Mouse (Mus musculus): ENCODE measurements around the gene Naa10.

Gene Naa10

DNA sequence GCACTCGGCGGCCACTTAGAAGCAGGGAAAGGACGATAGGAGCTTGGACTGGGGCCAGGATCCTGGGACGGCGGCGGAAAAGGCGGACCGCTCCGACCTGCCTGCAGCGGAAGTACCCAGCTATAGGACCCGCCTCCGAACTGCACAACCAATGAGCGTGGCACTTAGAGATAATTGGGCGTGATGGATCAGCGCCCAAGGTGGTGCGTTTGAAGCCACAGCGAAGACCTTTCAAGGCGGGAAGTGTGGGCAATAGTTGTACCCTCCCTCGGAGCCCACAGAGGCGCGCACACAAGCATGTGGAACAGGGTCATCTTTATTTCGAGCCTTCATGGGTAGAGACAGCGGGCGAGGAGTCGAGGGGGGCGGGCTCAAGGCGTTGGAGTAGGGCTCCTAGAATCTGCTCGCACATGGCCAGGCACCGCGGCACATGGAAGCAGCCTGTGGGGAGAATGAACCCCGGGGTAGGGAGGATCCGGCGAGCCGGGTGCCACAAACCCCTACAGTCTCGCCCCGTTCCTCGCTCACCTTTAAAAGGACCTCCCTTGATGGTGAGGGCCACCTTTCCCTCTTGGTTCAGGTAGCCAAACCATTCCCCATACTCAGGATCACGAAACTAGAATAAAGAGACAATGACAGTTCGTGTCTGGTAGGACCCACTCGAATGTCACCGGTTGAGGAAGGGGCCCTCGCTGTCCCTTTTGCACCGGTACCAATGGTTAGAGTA is at the start of gene Naa10, which contains the start of gene Arhgap4:
TSS of gene Naa10 (minus strand) at position 122 of the 727 bp plus-strand sequence.
TSS of gene Arhgap4 (minus strand) at position 48 of the 727 bp plus-strand sequence.
- DNase-seq (ENCODE audit: low spot score) = peak; percentile 92

DNA sequence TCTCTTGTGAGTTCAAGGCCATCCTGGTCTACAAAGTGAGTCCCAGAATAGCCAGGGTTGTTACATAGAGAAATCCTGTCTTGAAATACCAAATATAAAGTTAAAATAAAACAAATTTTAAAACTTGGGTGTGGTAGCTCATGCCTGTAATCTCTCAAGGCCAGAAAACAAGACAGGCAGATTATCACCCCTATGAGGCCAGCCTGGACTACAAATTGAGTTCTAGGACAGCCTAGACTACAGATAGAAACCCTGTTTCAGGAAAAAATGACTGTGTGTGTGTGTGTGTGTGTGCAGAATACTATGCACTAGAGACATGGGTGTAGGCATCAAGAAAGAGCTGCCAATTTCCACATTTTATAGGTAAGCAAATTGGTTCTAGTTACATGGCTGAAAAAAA is 49.0 kb upstream of the Naa10 start:
- DNase-seq (ENCODE audit: low spot score) = no peak

DNA sequence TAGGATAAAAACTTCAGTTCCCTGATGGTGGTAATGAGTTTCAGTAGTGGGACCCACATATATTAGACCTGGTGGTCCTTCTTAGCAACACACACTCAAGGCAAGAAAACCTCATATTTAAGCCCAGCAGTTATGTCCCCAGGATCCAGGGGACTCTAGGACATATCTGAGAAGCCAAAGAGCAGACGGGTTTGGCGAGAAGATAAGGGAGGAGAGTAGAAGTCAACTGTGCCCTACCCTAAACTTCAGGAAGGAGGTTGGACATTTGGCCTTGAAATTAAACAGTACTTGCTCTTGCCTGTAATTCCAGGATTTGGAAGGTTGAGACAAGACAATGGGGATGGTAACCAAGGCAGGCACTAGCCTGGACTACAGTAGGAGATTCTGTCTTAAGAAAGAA is 48.0 kb upstream of the Naa10 start:
- no peak for DNase-seq (ENCODE audit: low spot score)

DNA sequence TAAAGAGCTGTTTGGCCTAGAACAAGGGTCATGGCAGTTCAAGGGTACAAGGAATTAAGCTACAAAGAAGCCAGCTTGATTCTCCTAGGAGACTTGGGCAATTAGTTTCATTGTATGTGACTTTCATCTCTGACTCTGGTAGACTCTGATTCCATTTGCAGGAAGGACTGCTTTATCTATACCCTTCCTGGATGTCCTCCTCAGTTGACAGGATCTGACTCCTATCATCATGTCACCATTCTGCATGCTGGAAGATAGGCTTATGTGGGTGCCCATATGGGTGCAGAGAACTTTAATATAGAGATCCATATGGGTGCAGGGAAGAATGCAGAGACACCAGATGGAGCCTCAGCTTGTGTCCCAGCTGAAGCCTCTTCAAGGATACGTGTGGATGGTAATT is 47.4 kb upstream of the Naa10 start:
- no peak for DNase-seq (ENCODE audit: low spot score)

DNA sequence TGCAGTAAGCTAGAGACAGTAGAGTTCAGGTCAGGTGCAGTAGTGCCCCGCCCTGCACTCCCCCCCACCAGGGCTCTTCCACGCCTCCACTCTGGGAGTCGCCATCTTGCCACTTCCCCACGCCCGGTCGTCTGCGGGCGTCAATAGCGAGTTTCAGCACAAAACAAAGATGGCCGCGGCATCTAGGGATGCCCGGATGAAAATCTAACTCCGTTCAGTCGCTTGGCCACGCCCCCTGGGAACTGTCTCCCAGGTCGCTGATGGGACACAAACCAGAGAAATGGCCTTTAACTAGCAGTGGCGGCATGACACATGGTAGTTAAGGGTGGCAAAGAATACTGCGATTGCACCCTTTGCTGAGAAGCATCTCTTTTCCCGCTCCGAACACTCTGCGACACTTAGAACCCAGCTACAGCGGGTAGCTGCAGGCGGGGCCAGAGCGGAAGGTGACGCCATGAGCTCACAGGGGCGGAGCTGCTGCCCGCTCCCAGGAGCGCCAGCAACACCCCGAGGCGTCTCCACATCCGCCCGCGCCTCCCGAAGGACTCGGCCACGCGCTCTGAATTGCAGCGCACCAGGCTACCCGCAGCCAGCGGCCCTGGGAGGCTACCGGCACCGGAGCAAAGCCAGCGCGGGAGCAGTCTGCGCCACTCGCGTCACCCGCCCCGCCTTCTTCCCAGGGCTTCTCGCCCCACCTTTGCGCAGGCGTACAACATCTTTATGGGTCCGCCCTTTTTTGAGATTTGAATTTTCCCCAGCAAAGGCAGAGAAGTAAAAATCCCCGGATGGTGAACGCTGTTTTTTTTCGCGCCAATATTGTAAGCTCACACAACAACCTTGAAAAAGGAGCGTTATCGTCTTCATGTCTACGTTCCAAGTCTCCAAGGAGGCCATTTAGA is 45.7 kb upstream of the Naa10 start:
- DNase-seq (ENCODE audit: low spot score) = peak; percentile 88

DNA sequence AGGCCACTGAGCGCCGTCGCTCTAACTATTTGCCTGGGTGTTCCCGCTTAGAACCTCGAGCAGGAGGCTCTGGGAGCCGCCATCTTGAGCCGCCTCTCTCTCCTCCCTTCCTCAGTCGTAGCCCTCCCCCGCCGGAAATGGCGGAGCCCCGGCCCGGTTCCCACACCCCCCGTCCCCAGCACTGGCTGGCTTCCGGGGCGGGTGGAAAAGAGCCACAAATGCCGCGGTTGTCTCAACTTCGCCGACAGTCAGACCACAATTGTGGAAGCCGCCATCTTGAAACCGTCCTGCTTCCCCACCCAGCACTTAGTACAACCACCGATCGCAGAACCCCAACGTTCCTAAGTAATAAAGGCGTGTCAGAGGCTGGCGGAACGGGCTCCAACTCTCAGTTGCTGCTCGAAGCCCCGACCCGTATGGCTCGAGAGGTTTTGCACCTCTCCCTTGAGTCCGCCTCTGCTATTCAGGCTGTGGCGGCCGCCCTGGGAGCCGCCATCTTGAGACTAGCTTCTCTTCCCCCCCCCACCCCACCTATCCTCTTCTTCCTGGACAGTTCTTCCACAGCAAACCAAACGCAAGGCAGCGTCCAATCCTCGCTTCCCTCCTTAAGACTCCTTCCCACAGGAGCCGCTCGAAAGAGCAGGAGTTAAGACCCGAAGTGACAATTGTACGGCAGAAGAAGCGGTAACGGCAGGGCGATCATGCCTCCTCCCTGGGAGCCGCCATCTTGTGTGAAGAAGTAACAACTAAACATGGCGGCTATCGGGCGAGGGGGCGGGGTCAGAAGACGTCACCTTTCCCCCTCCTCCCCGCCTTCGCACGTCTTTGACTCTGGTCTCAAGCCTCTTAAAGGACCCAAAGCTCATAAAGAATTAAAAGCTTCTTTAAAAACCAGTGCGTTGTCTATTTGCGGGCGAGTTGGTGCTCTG is 44.8 kb upstream of the Naa10 start, which contains the start of gene Hcfc1:
TSS of gene Hcfc1 (minus strand) at position 110 of the 929 bp plus-strand sequence.
- DNase-seq (ENCODE audit: low spot score) = peak; percentile 80

DNA sequence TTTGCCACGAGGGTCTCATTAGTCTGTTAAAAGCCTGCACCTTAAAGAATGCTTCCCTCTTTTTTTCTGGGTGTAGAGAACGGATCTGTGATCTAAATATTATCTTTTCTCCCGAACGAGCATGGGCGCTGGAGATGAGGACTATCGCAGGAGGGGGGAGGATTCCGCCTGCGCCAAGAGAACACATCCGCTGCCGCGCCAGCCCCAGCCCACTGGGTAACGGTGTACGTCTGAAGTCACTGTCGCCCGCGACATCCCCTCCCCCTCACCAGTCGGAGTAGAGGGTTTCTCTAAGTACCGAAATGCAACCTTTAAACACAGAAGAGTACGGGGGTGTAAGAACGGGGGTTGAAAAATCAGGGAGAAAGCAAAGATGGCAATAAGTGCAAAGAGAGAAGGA is 43.6 kb upstream of the Naa10 start:
- peak; percentile 31 for DNase-seq (ENCODE audit: low spot score)

DNA sequence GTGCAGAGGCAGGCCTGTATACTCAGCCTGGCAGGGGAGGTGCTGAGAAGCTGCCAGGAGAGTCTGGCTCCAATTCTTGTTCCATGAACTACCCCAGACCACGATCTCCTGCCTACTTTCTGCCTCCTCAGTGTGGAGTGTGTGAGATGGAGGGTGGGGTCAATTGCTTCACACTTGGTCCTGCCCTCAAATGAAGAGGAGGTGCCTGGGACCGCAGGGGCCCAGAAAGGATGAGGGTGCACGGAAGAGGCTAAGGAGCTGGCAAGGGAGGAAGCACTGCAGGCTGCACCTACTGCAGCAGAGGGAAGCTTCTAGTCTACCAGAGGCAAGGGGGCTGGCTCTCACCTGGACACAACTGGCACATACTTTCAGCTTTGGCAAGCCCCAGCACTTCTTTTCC is 42.6 kb upstream of the Naa10 start:
- DNase-seq (ENCODE audit: low spot score) = no peak

DNA sequence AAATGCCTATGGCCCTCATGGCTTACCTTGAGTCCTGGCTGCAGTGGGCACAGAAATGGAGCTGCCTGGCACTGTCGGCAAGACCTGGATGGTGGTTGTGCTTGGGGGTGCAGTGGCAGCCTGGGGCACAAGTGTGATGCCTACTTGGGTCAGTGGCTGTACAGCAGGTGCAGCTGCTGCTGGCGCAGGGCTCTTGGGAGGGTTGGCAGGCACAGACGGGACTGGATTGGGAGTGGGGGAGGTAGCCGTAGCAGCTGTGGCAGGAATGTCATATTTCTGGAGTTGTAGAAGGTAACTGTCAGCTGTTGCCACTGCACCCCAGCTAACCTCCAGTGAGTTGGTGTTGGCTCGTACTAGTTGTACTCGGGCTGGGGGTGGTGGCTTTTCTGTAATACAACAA is 33.2 kb upstream of the Naa10 start:
- DNase-seq (ENCODE audit: low spot score) = no peak

DNA sequence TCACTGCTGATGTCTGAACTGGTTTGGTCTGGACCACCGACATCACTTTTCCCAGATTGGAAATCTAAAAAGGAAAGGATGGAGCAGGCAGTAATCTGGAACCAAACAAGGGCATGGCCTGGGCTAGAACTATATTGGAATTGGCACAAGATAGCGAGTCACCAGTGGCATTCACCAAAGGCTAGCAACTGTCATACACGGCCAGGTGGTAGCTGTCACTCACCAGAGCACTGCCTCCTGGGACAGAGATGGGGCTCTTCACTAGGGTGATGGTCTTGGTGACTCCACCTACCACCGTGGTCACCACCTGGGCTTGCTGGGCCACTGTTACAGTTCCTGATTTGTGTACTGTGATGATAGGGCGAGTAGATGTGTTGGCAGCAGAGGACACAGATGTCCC is 30.9 kb upstream of the Naa10 start:
- DNase-seq (ENCODE audit: low spot score) = no peak

DNA sequence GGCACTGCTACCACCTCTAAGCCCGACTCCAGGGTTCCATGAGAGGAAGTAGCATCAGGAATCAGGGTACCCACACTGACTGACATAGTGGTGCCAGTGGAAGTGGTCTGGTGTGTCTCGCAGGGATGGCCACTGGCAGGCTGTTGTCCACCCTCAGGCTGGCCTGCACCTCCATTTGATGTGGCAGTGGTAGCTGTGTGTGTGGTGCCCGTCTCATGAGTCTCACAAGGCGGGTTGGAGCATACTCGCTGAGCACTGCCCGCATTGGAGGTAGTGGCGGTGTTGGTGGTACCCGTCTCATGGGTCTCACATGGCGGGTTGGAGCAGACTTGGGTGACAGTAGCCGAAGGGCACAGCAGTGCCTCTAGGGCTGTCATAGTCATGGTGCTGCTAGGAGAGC is 27.6 kb upstream of the Naa10 start:
- DNase-seq (ENCODE audit: low spot score) = no peak

DNA sequence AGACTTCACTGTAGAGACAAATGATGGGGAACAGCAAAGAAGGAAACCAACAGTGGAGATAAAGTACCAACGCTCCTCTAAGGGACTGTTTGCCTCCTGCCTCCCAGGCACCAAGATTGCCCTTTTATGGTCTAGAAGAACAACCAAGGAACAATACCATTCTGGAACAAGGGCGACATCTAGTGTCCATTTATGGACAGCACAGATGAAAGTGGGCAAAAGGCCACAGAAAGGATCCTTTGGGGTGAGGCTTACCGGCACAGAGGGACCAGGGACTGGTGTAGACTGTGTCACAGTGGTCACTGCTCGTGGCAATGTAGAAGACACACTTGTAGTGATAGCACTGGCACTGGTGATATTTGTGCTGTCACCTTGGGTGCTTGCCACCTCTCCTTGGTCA is 26.9 kb upstream of the Naa10 start:
- DNase-seq (ENCODE audit: low spot score) = peak; percentile 78

DNA sequence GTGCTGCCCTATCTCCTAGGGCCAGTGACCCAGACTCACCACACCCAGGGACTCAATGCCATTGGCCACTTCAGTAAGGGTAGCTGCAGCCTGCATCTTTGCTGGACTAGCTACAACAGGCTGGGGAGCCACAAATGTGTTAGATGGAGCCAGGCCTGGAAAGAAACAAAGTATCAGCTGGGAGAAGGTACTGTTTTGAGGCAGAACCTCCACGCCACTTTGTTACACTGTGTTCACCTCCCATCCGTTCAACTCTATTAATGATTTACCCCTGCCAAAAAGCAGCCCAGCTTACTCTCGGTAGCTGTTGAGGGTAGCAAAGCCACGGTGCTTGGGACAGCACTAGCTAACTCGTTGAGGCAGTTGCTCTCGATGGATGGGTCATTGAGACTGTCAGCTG is 25.2 kb upstream of the Naa10 start:
- no peak for DNase-seq (ENCODE audit: low spot score)

DNA sequence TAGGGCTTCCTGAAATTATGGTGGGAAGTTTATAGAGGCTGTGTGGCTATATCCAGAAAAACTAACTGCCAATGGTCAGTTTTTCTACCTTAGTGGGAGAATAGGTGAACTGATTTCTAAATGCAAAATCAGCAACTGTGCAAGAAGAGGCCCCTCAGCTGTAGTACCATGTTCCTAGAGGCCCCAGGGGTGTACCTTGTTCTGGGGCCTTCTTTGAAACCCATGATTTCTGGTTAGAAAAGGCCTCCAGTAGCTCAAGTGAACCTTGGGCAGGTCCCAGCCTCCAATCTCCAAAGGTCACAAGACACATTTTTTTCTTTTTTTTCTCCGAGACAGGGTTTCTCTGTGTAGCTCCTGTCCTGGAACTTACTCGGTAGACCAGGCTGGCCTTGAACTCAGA is 20.6 kb upstream of the Naa10 start:
- DNase-seq (ENCODE audit: low spot score) = no peak

DNA sequence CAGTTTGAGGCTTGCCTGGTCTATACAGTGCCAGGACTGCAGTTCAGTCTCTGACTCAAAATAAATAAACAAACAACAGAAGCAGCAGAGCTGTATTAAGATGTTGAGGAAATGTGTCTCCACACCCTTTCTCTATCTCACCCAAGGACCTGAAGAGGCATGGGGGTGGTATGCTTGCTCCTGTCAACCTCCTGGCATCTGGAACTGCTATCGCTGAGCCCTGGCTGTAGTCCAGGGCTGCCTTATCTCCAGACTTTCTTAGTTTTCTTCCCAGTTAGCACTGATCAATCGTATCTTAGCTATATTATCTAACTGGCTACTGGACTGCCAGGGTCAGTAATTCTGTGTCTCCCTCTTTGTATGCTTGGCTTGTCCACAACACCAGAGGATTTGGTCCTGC is 20.1 kb upstream of the Naa10 start:
- DNase-seq (ENCODE audit: low spot score) = no peak

DNA sequence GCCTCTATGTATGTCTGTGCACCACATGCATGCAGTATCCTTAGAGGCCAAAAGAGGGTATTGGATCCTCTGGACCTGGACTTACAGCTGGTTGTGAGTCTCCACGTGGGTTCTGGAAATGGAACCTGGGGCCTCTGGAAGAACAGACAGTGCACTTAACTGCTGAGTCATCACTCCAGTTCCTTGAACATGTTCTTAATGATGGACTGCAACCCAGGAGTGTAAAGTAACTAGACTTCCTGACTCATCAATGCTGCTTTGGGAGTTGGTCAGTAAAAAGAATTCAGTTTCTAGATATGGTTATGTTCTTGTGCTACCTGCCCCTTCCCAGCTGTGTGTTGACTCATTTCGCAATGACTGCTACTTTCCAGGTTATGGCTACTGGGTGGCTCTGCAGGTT is 10.1 kb upstream of the Naa10 start:
- DNase-seq (ENCODE audit: low spot score) = no peak

DNA sequence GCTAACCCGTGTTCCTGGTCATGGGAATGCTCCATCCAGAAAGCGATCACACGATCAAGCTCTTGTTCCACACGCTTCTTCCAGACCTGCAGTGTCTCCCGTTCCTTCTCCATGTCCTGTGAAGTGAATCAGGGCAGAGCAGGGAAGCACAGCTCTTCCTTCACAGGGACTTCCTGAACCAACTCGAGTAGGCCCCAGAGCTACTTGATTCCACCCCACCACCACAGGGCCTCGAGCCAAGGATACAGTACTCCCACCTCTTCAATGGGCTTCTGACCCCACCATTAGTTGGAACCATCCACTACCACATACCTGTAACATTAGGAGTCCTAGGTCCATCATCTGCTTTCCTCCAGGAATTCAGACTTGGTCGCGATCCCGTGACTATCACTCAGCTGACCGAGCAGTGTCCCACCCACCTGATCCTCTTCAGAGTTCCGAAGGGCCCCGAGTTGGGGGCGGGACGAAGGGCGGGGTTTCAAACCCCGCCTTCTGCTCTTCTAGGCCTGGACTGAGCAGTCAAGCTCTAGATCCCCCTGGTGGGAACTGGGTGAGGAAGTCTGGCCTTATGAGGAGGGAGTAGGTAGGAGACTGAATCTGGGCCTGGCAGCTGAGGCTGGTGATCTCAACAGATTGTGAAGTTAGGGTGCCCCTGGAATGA is 8.8 kb upstream of the Naa10 start, which contains the start of gene Renbp:
TSS of gene Renbp (minus strand) at position 449 of the 661 bp plus-strand sequence.
- peak; percentile 61 for DNase-seq (ENCODE audit: low spot score)

DNA sequence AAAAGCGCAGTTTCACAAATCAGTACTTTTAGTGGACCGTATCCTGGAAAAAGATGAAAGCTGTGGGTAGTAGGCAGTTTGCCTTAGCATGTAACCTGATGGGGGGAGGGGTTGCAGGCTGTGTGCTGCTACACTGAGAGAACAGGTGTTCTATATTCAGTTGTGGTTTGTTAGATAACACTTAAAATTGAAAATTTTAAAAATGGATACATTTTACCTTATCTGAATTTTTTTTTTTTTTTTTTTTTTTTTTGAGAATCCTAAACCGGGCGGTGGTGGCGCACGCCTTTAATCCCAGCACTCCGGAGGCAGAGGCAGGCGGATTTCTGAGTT is 772 bp upstream of the Naa10 start:
- DNase-seq (ENCODE audit: low spot score) = no peak

DNA sequence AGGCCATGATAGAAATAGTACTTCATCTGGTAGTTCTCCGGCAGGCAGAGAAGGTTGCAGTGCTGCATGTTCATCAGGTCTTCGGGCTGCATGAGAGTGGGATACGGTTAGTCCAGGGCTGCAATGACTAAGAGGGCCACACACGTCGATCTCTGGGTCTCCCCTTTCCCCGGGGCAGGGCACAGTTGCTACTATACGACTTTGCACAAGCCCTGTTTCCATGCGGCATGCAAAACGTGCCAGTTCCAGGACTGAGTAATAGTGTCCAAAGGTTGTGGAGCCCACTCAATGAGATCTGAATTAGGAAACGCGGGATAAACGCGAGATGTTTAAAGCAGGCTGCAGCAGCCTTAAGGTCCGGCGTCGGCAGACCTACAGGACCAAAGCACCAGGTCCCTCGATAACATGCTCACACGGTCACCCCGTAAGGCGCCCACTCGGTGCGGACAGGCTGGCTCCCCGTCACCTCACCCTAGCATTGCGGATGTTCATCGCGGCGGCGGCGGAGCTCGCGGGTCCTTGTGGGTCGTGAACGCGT is 390 bp downstream of the Naa10 start:
- peak; percentile 9 for DNase-seq (ENCODE audit: low spot score)

DNA sequence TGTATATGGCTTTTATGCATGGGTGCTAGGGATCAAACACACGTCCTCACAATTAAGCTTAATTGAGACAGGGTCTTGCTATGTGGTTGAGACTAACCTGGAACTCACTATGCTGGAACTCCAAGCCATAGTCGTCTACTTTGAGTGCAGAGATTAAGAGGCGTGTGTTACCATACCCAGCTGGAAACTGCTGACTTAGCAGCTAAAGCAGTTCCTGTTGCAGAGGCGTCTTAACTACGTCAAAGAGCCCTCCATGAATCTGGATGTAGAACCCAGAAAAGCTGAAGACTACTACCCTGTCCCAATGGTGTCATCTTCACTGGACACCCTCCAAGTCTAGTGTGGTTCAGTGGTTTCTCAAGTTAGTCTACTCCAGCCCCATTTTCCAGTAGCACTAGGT is 3.1 kb downstream of the Naa10 start:
- DNase-seq (ENCODE audit: low spot score) = no peak

DNA sequence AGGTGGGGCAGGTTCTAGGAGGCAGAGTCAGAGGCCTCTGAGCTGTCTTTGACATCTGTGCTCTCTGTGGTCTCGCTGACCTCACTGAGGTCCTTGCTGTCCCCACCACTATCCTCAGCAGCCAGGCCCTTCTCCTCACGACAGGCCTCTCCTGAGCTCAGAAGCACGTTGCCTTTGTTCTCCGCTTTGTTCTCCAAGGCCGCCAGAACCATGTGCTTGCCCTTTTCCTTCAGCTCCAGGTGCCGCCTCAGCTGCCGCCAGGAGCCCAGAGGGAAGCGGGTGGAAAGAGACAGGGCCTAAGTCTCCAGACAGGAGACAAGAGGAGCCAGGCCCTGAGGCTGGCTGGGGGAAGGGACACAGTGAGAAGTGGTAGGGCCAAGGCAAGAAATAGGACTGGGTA is 4.8 kb downstream of the Naa10 start:
- DNase-seq (ENCODE audit: low spot score) = no peak

Measured in embryo, embryonic 10 days (tissue).